Mouse (Mus musculus) embryo, embryonic 10 days (tissue): ENCODE results near the gene Slc25a1.

Experiments
- DNase-seq: peaks from one replicate; pipeline ENCODE4 v3.0.0-alpha.2; 2015; ENCODE audit warnings: low spot score

Gene Slc25a1

DNA sequence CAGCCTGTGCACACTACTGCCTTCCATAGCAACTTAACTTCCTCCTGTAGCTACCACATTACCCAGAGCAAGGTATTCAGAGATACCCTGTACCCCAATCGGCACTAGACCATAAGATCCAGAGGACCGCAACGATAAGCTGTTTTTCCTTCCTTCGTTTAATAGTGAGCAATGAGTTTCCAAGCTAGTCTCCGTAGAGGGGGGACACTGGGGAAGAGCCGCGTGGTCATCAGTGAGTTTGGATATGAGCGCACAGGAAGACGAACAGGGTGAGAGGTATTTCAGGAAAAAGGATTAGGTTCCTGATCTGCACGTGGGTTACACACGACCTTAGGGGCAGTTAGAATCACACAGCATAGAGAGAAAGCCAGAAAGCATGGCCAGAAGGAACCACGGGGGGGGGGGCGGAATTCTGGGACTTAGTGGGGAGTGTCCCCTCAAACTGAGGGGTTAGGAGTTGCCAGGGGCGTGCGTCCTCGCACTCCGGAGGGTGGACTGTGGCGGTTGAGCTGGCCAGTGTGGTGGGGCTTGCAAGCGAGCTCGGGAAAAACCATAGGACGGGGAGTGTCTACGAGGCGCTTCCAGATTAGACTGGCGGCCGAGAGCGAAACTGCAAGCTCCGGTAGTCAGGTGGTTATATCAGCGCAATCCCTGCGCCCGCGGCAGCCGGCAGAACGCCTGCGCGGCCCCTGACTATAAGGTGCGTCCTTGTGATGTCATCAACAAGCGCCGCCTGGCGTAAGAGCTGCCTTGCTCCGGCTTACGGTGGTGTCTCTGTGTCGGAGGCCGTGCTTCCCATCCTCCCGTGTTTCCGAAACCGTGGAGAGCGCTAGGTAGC, 6.5 kb downstream of the Slc25a1 start:
- DNase-seq, result peak; percentile 99

- peak; percentile 56 for DNase-seq
Observed at GRCm38 (mm10) chr16:17920586-17920985, 7.4 kb downstream of the Slc25a1 start.

GRCm38 (mm10) chr16:17914307-17915249, 13.4 kb downstream of the Slc25a1 start, which contains the start of gene Gsc2:
Gene Gsc2 (minus strand): TSS chr16:17915059.
- peak; percentile 44 for DNase-seq

DNA sequence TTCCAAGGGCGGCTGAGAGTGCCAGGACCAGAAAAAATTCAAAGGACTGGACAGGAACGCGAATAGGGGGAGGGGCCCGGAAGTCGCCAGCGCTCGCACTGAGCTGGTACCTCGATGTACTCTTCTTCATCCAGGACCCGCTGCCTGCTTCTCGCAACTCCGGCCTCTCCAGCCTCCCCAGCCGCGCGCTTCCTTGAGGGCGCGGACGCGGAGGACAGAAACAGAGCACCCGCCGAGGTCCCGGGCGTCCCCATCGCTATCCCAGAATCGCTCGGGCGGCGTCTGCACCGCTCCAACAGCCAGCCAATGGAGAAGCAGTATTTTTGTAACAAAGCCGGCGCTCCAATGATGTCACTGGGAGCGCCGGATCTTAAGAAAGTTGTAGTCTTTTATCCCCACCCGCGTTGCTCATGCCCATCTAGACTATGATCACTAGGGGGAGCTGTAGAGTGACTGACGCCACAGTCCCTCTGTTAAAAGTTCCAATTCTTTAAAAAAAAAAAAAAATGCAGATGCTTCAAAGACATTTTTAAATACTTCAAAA, 16.9 kb downstream of the Slc25a1 start, which contains the start of gene Ess2:
Gene Ess2, minus strand, starts transcription at position 297 of the 544 bp plus-strand sequence.
- peak; percentile 97 for DNase-seq

DNA sequence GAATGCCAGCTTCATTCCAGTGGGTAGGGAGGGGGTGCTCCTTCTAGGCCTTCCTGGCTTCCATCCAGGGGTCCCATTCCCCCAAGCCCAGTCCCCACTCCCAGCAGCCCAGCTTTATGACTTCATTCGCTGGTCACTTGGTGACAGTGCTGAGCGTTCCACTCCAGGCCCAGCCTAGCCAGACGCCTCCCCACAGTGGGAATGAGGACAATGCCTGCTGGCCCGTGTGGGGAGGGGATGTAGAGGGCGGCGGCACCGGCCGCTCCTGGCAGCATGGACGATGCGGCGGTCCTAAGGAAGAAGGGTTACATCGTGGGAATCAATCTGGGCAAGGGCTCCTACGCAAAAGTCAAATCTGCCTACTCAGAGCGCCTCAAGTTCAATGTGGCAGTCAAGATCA, 29.6 kb downstream of the Slc25a1 start, which contains the start of the genes Dgcr2 and Tssk2:
Gene Dgcr2, minus strand, starts transcription at position 101 of the 400 bp plus-strand sequence.
Gene Tssk2, plus strand, starts transcription at position 176 of the 400 bp plus-strand sequence.
- DNase-seq, result no peak

DNA sequence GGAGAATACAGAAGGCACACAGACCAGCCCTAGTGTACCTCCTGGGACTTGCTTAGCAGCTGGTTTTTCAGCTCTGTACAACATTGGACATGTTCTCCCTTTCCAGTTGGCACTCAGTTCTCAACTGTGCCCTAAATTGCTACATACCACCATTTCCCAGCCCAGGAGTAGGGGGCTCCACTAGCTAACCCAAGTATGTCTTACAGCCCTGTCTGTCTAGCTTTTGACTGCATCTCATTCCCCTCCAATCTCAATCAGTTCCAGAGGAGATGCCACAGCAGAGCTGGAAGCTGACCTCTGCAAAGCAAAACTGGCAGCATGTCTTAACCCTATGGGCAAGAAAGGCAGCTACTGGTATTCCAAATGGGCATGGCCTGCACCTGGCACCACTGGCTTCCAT, 31.9 kb downstream of the Slc25a1 start:
- no peak for DNase-seq

DNA sequence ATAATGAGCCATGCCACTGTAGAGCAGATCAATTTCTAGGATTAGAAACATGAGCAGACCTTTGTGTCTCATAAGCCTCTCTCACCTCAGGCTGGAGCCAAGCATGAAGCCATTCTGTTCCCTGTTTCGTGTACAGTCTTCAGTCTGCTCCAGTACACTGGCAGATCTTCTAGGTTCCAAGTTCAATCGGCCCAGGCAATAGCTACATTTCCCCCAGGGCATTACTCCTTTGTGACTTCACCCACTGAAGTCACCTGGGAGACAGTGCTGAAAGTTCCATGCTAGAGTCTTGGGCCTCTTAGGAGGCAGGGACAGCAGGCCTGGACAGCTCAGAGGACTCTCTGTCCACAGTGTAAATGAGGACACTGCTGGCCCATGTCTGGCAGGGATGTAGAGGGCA, 34.1 kb downstream of the Slc25a1 start, which contains the start of gene Tssk1:
Gene Tssk1, plus strand, starts transcription at position 301 of the 400 bp plus-strand sequence.
- DNase-seq, result no peak

- no peak for DNase-seq
Observed at GRCm38 (mm10) chr16:17892606-17893005, 35.4 kb downstream of the Slc25a1 start.

DNA sequence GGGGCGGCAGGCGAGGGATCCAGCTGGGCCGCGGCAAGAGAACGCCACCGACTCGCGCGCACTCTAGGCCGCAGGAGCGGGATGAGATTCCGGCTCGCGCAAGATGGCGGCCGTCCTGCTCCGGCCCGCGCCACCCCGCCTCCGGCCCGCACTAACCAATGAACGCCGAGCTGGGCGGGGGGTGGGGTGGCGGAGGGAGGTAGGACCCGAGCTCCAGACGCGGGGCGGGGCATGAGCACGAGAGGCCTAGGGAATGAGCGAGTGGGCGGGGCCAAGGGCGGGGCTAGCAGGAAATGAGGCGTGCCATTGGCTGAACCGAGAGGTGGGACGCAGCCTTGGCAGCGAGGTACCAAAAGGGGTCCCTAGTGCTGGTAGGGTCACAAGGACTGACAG, 36.5 kb downstream of the Slc25a1 start, which contains the start of gene Gm20518:
Gene Gm20518, minus strand, starts transcription at position 105 of the 393 bp plus-strand sequence.
- peak; percentile 99 for DNase-seq

DNA sequence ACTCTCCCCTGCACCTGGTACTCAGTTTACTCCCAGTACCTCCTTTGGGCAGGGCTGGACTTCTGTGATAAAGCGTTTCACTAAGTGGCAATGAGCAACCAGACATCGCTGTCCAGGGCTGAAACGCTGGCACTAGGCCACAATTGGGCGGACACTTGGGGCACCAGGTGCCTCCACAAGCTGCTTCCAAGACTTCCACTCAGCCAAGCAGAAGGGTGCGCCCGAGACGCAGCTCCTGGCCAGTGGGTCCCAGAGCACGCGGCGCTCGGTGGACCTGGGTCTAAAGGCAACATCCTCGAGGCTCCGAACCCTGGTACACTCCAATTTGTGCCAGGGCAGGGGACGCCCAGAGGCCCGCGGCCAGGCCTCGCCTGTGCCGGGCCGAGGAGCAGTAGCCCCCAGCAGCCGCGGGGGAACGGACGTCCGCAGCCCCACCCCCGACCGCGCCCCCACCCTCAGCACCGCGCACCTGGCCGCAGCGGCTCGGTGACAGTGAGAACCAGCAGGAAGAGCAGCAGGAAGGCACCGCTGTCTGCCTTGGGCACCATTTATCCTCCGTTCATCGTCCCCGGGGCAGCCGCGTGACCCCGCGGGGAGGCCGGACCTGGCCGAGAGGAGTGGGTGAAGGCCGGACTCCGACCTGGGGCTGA, 37.0 kb downstream of the Slc25a1 start:
- DNase-seq, result peak; percentile 54

GRCm38 (mm10) chr16:17890342-17890727, 37.7 kb downstream of the Slc25a1 start:
- DNase-seq, result no peak

- no peak for DNase-seq
Observed at GRCm38 (mm10) chr16:17889689-17890341, 38.2 kb downstream of the Slc25a1 start.

GRCm38 (mm10) chr16:17884116-17884515, 43.9 kb downstream of the Slc25a1 start:
- DNase-seq, result no peak

DNA sequence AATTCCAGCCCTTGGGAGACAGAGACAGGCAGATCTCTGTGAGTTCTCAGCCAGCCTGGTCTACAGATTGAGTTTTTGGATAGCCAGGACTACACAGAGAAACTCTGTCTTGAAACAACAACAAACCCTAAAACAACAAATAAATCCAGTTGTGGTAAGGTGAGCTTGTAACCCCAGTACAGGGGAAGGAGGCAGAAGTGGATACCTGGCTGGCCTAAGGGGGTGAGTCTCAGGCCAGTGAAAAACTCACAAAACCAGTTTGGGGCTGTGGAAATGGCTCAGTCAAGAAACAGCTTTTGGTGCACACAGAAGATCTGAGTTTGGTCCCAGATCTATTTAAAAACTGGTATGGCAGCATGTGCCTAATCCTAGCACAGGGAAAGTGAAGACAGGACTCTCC, 45.8 kb downstream of the Slc25a1 start:
- no peak for DNase-seq

GRCm38 (mm10) chr16:17879571-17879970, 48.4 kb downstream of the Slc25a1 start:
- no peak for DNase-seq

DNA sequence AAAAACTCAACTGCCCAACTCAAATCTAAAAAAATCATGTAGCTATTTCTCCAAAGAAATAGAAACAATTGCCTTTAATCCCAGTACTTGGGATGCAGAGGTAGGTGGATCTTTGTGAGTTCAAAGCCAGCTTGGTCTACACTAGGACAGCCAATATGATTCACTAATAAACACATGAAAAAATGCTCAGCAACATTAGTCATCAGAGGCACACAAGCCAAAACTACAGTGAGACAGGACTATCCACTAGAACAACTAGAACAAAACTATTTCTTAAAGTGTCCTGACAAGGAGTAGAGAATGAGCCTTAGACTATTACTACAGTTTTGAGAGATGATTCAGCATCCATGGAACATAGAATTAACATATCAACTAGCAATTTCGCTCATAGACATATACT, 51.9 kb downstream of the Slc25a1 start:
- DNase-seq, result no peak
